Mouse (Mus musculus): ENCODE measurements around the gene Sept7.
A peak's percentile ranks its signal among the peaks of the same experiment; 100 is the strongest.
"Not testable (repeated sequence)": the region's sequence is repeated elsewhere in the genome, so short reads cannot be mapped to it uniquely, and the experiment has no call there.

Sept7 gene

GRCm38 (mm10) chr9:25253478-25253824 lies 1.2 kb downstream of the Sept7 start:
- DNase-seq (ENCODE audit: low read depth, low spot score) = no peak

- no peak for DNase-seq (ENCODE audit: low read depth, low spot score)
Observed at GRCm38 (mm10) chr9:25260411-25260810, 8.2 kb downstream of the Sept7 start.

- DNase-seq (ENCODE audit: low read depth, low spot score) = no peak
Observed at GRCm38 (mm10) chr9:25260979-25261378, 8.7 kb downstream of the Sept7 start.

GRCm38 (mm10) chr9:25262087-25262486 lies 9.8 kb downstream of the Sept7 start:
- DNase-seq (ENCODE audit: low read depth, low spot score) = no peak

- no peak for DNase-seq (ENCODE audit: low read depth, low spot score)
Observed at GRCm38 (mm10) chr9:25265795-25266194, 13.6 kb downstream of the Sept7 start.

GRCm38 (mm10) chr9:25267133-25267532 lies 14.9 kb downstream of the Sept7 start:
- no peak for DNase-seq (ENCODE audit: low read depth, low spot score)

- DNase-seq (ENCODE audit: low read depth, low spot score) = no peak
Observed at GRCm38 (mm10) chr9:25267574-25267973, 15.3 kb downstream of the Sept7 start.

- DNase-seq (ENCODE audit: low read depth, low spot score) = no peak
Observed at GRCm38 (mm10) chr9:25271902-25272301, 19.7 kb downstream of the Sept7 start.

- no peak for DNase-seq (ENCODE audit: low read depth, low spot score)
Observed at GRCm38 (mm10) chr9:25289796-25290195, 37.6 kb downstream of the Sept7 start.

GRCm38 (mm10) chr9:25309505-25310182 lies 57.4 kb downstream of the Sept7 start:
- DNase-seq (ENCODE audit: low read depth, low spot score) = peak; percentile 32

GRCm38 (mm10) chr9:25314304-25314703 lies 62.1 kb downstream of the Sept7 start:
- DNase-seq (ENCODE audit: low read depth, low spot score) = no peak

GRCm38 (mm10) chr9:25317827-25318505 lies 65.7 kb downstream of the Sept7 start:
- DNase-seq (ENCODE audit: low read depth, low spot score) = peak; percentile 20

- not testable (repeated sequence) for DNase-seq (ENCODE audit: low read depth, low spot score)
Observed at GRCm38 (mm10) chr9:25319676-25320075, 67.4 kb downstream of the Sept7 start.

- no peak for DNase-seq (ENCODE audit: low read depth, low spot score)
Observed at GRCm38 (mm10) chr9:25327727-25328370, 75.6 kb downstream of the Sept7 start.

- no peak for DNase-seq (ENCODE audit: low read depth, low spot score)
Observed at GRCm38 (mm10) chr9:25328946-25329723, 76.9 kb downstream of the Sept7 start.

- DNase-seq (ENCODE audit: low read depth, low spot score) = no peak
Observed at GRCm38 (mm10) chr9:25337436-25338198, 85.4 kb downstream of the Sept7 start.

- DNase-seq (ENCODE audit: low read depth, low spot score) = no peak
Observed at GRCm38 (mm10) chr9:25340412-25340811, 88.2 kb downstream of the Sept7 start.

- DNase-seq (ENCODE audit: low read depth, low spot score) = no peak
Observed at GRCm38 (mm10) chr9:25353775-25354174, 101.5 kb downstream of the Sept7 start.

GRCm38 (mm10) chr9:25355806-25356205 lies 103.6 kb downstream of the Sept7 start:
- no peak for DNase-seq (ENCODE audit: low read depth, low spot score)

GRCm38 (mm10) chr9:25357589-25357988 lies 105.3 kb downstream of the Sept7 start:
- no peak for DNase-seq (ENCODE audit: low read depth, low spot score)

- no peak for DNase-seq (ENCODE audit: low read depth, low spot score)
Observed at GRCm38 (mm10) chr9:25358018-25358417, 105.8 kb downstream of the Sept7 start.
